Mouse (Mus musculus) midbrain, postnatal 0 days (tissue): ENCODE results near the gene Zfp580. TPM values are rescaled to one million over a fixed set of nuclear protein-coding genes. Genes with fewer than 3 reads are reported as not detected.
A peak's percentile ranks its signal among the peaks of the same experiment; 100 is the strongest.

Experiments
- ATAC-seq: fragments of 200-750 bp; cut with Nextera tagmentation; 2 replicates; pipeline ENCODE4 v1.8.0; 2017; ENCODE audit warnings: moderate number of reproducible peaks, mild to moderate bottlenecking, moderate TSS enrichment, moderate library complexity; ENCODE audit not compliant: low FRiP score
- DNase-seq: peaks from one replicate; pipeline ENCODE4 v3.0.0-alpha.2; 2015; ENCODE audit warnings: low spot score
- H3K27ac ChIP-seq: fragments of 300-500 bp; sonication (generic); 2 replicates; pipeline ENCODE4 v1.5.1; 2014; ENCODE audit warnings: low read depth, mild to moderate bottlenecking, low read length, mixed read lengths
- H3K27me3 ChIP-seq: fragments of 300-500 bp; sonication (generic); 2 replicates; pipeline ENCODE4 v1.6.1; 2014; ENCODE audit warnings: low read length, control low read depth, mixed read lengths; ENCODE audit not compliant: insufficient read depth
- H3K36me3 ChIP-seq: fragments of 300-500 bp; sonication (generic); 2 replicates; pipeline ENCODE4 v1.6.1; 2014; ENCODE audit warnings: low read length, control low read depth, mixed read lengths; ENCODE audit not compliant: insufficient read depth
- H3K4me1 ChIP-seq: fragments of 300-500 bp; sonication (generic); 2 replicates; pipeline ENCODE4 v1.6.1; 2014; ENCODE audit warnings: mild to moderate bottlenecking, control low read depth, antibody characterized with exemption, low read length, mixed read lengths; ENCODE audit not compliant: insufficient read depth
- H3K4me2 ChIP-seq: fragments of 300-500 bp; sonication (generic); 2 replicates; pipeline ENCODE4 v1.6.1; 2014; ENCODE audit warnings: low read depth, mild to moderate bottlenecking, low read length, mixed read lengths; ENCODE audit not compliant: poor library complexity, severe bottlenecking
- H3K4me3 ChIP-seq: fragments of 300-500 bp; sonication (generic); 2 replicates; pipeline ENCODE4 v1.5.1; 2014; ENCODE audit warnings: low read depth, mild to moderate bottlenecking, low read length, moderate library complexity
- H3K9ac ChIP-seq: fragments of 300-500 bp; sonication (generic); replicated peaks from 2 replicates; pipeline ENCODE4 v1.6.1; 2014; ENCODE audit warnings: mild to moderate bottlenecking, low read length, moderate library complexity, mixed read lengths; ENCODE audit not compliant: poor library complexity, severe bottlenecking
- H3K9me3 ChIP-seq: fragments of 300-500 bp; sonication (generic); 2 replicates; pipeline ENCODE4 v1.6.1; 2016; ENCODE audit warnings: low read length, control low read depth
- CTCF ChIP-seq: IDR thresholded peaks from 2 replicates; pipeline ENCODE4 v1.5.1; 2016; ENCODE audit warnings: antibody characterized with exemption, mild to moderate bottlenecking
- WGBS: fragments of 180-500 bp; shearing (Covaris S2); extraction: QIAGEN DNeasy Blood & Tissue Kit; methylation state at CpG from one replicate; pipeline ENCODE4 v1.1.7; 2014; 5-methylcytosine and 5-hydroxymethylcytosine counted together
- polyA plus RNA-seq: library from polyadenylated mRNA; unstranded; fragments of >200 nt; fragmentation: Nextera tagmentation; extraction: Ambion mirVana; gene quantifications from 2 replicates; pipeline ENCODE4 v1.2.1, GENCODE M21; 2015
- total RNA-seq: library from RNA; depleted of rRNA; stranded (reverse); fragments of >200 nt; gene quantifications from 2 replicates; pipeline ENCODE4 v1.2.3, GENCODE M21; 2014

Zfp580 gene
- total and polyA plus RNA-seq, 2 experiments from 2014 or later = 77.7 to 157 TPM

DNA sequence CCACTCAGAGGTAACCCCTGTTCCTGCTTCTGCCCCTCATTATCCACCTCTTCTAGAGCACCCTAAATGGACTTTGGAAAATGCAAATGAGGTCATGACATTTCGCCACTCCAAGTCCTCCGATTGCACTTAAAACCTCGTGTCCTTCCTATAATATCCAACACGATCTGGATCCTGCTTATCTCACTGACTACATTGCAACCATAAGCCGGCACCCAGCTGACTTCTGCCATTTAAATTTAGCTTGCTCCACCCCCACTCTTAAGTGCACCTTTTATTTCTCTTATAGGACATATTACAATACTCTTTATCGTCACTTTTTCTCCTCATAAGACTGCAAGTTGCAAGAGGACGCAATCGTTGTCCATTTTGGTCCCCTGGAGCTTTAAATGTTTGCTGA is 13.9 kb upstream of the Zfp580 start:
- WGBS = 78% methylated on average over 8 of the region's 8 CpGs
- Histone ChIP-seq H3K9me3 (no peaks in the 10 kb centered on the region), H3K36me3 (peaks cover 27% of the 10 kb centered on the region), H3K4me1 (peaks cover 6% of the 10 kb centered on the region; the same call in 1 of the 2 replicates), H3K4me3 (peak overlapping the region; percentile 59), H3K4me2 (peak overlapping the region; percentile 59), H3K27me3 (no peaks in the 10 kb centered on the region), H3K9ac (peak overlapping the region; percentile 92; the same call in 1 of the 2 replicates), H3K27ac (peak overlapping the region; percentile 94)
- DNase-seq (no peak), ATAC-seq (no peak)
- TF ChIP-seq CTCF = no peak

DNA sequence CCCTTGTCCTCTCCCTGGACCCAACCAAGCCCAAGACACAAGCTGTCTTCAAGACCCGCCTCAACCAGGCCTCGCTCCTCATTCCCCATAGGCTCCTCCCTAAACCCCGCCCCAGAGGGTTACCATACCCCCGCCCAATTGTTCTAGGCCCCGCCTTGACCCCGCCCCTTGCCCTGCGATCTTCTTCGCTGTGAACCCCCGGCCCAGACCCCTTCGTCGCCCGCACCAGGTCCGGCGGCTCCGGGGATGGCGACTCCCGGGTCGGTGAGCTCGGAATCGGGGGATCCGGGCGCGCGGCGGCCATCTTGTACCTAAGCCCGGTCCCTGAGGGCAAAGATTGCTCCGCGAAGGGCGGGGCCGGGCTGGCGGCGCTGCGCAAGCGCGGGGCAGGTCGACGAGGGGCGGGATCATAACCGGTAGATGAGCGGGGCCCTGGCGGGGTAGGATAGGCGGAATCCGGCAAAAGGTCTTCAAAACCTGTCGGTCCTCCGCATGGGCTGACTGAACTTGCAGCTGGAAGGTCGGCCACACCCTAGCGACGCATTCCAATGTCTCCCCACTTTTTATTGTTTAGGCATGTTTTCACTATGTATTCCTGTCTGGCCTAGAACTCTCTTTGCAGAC is 13.1 kb upstream of the Zfp580 start, which contains the start of gene Zfp784:
Gene Zfp784 (minus strand): TSS at position 338 of the 624 bp plus-strand sequence.
- ATAC-seq (peak; percentile 95), DNase-seq (peak; percentile 93)
- Histone ChIP-seq H3K9ac (peak within 1 kb of the TSS; percentile 92), H3K27me3 (no peaks in the 10 kb centered on the region), H3K4me1 (peaks cover 6% of the 10 kb centered on the region; the same call in 1 of the 2 replicates), H3K4me3 (peak within 1 kb of the TSS; percentile 59), H3K4me2 (peak within 1 kb of the TSS; percentile 59), H3K27ac (peak within 1 kb of the TSS; percentile 94), H3K9me3 (no peaks in the 10 kb centered on the region), H3K36me3 (peaks cover 21% of the 10 kb centered on the region)
- TF ChIP-seq CTCF = peak; percentile 8; the same call in 1 of the 2 replicates
- whole genome bisulfite sequencing = under 1% methylated on average over 46 of the region's 48 CpGs

DNA sequence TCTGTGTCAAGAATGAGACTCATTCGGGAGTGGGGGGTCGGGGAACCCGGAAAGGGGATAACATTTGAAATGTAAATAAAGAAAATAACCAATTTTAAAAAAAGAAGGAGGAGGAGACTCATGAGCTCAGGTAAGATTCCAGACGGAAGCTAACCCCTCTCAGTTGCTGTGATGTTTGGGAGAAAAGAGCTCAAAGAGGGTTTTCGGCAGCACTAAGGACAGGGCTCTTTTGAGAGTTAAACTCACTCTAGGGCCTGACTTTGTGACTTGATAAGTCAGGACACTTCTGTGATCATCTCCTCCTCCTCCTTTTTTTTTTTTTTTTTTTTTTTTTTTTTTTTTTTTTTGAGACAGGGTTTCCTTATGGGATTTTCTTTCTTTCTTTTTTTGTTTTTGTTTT is 12.4 kb upstream of the Zfp580 start:
- no peak for TF ChIP-seq CTCF
- Histone ChIP-seq H3K9ac (peak overlapping the region; percentile 92), H3K27ac (peak overlapping the region; percentile 94), H3K4me2 (peak overlapping the region; percentile 59), H3K36me3 (peaks cover 14% of the 10 kb centered on the region), H3K4me1 (peaks cover 6% of the 10 kb centered on the region; the same call in 1 of the 2 replicates), H3K9me3 (no peaks in the 10 kb centered on the region), H3K4me3 (peak overlapping the region; percentile 59), H3K27me3 (no peaks in the 10 kb centered on the region)
- DNase-seq (no peak), ATAC-seq (no peak)
- 28% methylated on average over 5 of the region's 5 CpGs for WGBS

DNA sequence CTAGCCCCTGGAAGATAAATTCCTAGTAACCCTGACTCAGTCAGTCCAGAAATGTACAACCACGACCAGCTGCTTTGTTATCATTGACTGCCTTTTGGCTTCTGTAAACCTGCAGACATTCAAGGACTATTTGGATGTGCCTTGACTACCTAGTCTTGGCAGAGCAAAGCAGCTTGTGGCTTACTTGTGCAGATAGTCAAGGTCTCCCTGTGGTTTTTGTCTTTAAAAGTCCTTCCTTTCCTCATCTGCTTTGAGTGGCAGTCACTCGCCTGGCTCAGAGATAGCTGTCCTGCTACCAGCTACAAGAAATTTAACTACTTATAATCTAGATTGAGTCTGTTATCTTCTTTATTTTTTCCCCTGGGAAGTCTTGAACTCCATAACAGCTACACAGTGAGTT is 6.4 kb upstream of the Zfp580 start:
- WGBS = 87% methylated on average over 2 of the region's 2 CpGs

DNA sequence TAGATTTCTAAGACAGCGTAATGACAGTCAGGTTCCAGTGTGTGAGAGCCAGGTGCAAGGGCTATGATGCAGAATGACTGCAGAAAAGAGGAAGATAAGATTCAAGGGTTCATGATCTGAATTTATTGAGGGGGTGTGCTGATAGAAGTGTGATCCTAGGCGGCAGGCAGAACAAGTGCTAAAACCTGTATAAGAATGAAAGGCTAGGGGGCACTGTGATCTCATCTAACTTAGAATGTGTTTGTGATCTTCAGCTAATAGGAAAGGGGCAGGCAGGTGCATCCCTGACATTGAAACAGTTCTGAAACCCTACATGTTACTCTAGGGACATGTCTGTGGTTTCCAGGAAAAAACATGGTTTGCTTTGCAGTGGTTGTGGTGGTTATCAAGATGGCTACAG is 5.2 kb upstream of the Zfp580 start:
- Histone ChIP-seq H3K4me2 (no peak overlapping the region), H3K27me3 (no peaks in the 10 kb centered on the region)
- peak; percentile 40 for TF ChIP-seq CTCF

More for the DNA sequence above, 6.4 kb upstream of the Zfp580 start:
- no peak overlapping the region for H3K4me3 ChIP-seq
- H3K9ac ChIP-seq = no peak overlapping the region
- H3K27me3 ChIP-seq = no peaks in the 10 kb centered on the region
- no peak overlapping the region for H3K4me2 ChIP-seq
- H3K36me3 ChIP-seq = no peaks in the 10 kb centered on the region
- no peak overlapping the region for H3K27ac ChIP-seq
- no peaks in the 10 kb centered on the region for H3K4me1 ChIP-seq
- H3K9me3 ChIP-seq = no peaks in the 10 kb centered on the region
- no peak for DNase-seq
- ATAC-seq = no peak
- TF ChIP-seq CTCF = no peak

DNA sequence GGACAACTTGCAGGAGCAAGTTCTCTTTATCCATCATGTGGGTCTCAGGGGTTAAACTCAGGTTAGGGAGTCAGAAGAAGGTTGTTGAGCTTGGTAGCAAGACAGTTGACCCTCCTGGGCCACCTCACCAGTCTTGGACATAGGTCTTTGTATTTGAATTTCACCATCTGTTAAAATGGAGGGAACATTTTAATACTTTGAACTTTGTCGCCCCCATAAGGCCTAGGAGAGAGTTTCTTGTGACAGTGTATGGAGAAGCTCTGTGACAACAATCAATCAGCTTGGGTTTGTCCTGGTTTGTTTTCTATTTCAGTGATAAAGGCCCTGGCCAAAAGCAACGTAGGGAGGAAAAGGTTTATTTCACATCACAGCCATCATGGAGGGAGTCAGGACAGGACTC is 4.0 kb upstream of the Zfp580 start:
- TF ChIP-seq CTCF = peak; percentile 58
- Histone ChIP-seq H3K36me3 (no peaks in the 10 kb centered on the region), H3K27me3 (no peaks in the 10 kb centered on the region), H3K4me1 (peaks cover 3% of the 10 kb centered on the region; the same call in 1 of the 2 replicates), H3K9ac (no peak overlapping the region), H3K9me3 (no peaks in the 10 kb centered on the region), H3K27ac (no peak overlapping the region), H3K4me2 (no peak overlapping the region), H3K4me3 (no peak overlapping the region)
- 28% methylated on average over 2 of the region's 2 CpGs for WGBS
- no peak for ATAC-seq
- DNase-seq = peak; percentile 59

More for the DNA sequence above, 5.2 kb upstream of the Zfp580 start:
- ATAC-seq (no peak), DNase-seq (no peak)
- Histone ChIP-seq H3K9ac (no peak overlapping the region), H3K27ac (no peak overlapping the region), H3K4me1 (peaks cover 3% of the 10 kb centered on the region; the same call in 1 of the 2 replicates), H3K4me3 (no peak overlapping the region), H3K36me3 (no peaks in the 10 kb centered on the region), H3K9me3 (no peaks in the 10 kb centered on the region)
- WGBS = 72% methylated on average over 2 of the region's 2 CpGs
